Mouse (Mus musculus) heart, embryonic 13.5 days (tissue): Measurements from ENCODE around the gene Stpg2. TPM values are rescaled to one million over a fixed set of nuclear protein-coding genes. Genes with fewer than 3 reads are reported as not detected.
"Not testable (repeated sequence)": the region's sequence is repeated elsewhere in the genome, so short reads cannot be mapped to it uniquely, and the experiment has no call there.

Experiments
- ATAC-seq: fragments of 200-750 bp; cut with Nextera tagmentation; 2 replicates; pipeline ENCODE4 v1.8.0; 2017; ENCODE audit warnings: moderate TSS enrichment; ENCODE audit not compliant: insufficient number of reproducible peaks, low FRiP score, low TSS enrichment; ENCODE audit errors: extremely low read depth
- H3K27ac ChIP-seq: fragments of 300-500 bp; sonication (generic); replicated peaks from 2 replicates; pipeline ENCODE4 v1.5.1; 2015; ENCODE audit warnings: moderate library complexity, mild to moderate bottlenecking, inconsistent platforms
- H3K27me3 ChIP-seq: fragments of 300-500 bp; sonication (generic); replicated peaks from 2 replicates; pipeline ENCODE4 v1.6.1; 2015; ENCODE audit warnings: mild to moderate bottlenecking, inconsistent platforms
- H3K36me3 ChIP-seq: fragments of 300-500 bp; sonication (generic); 2 replicates; pipeline ENCODE4 v1.6.1; 2015; ENCODE audit warnings: mild to moderate bottlenecking, inconsistent platforms
- H3K4me1 ChIP-seq: fragments of 300-500 bp; sonication (generic); 2 replicates; pipeline ENCODE4 v1.6.1; 2015; ENCODE audit warnings: inconsistent platforms
- H3K4me2 ChIP-seq: fragments of 300-500 bp; sonication (generic); 2 replicates; pipeline ENCODE4 v1.6.1; 2015; ENCODE audit warnings: inconsistent platforms, mild to moderate bottlenecking, moderate library complexity
- H3K4me3 ChIP-seq: fragments of 300-500 bp; sonication (generic); 2 replicates; pipeline ENCODE4 v1.5.1; 2015; ENCODE audit warnings: moderate library complexity, mild to moderate bottlenecking, inconsistent platforms
- H3K9ac ChIP-seq: fragments of 300-500 bp; sonication (generic); 2 replicates; pipeline ENCODE4 v1.6.1; 2015; ENCODE audit warnings: inconsistent platforms, mild to moderate bottlenecking, moderate library complexity
- H3K9me3 ChIP-seq: fragments of 300-500 bp; sonication (generic); 2 replicates; pipeline ENCODE4 v1.6.1; 2016; ENCODE audit warnings: inconsistent platforms
- WGBS: fragments of 180-500 bp; shearing (Covaris S2); methylation state at CpG from one replicate; pipeline ENCODE4 v1.1.7; 2015; ENCODE audit warnings: mixed read lengths; 5-methylcytosine and 5-hydroxymethylcytosine counted together
- polyA plus RNA-seq: library from polyadenylated mRNA; unstranded; fragments of >200 nt; fragmentation: Nextera tagmentation; extraction: Ambion mirVana; gene quantifications from 2 replicates; pipeline ENCODE4 v1.2.1, GENCODE M21; 2015

Stpg2 gene
- polyA plus RNA-seq, 1 experiment from 2014 or later = not detected

DNA sequence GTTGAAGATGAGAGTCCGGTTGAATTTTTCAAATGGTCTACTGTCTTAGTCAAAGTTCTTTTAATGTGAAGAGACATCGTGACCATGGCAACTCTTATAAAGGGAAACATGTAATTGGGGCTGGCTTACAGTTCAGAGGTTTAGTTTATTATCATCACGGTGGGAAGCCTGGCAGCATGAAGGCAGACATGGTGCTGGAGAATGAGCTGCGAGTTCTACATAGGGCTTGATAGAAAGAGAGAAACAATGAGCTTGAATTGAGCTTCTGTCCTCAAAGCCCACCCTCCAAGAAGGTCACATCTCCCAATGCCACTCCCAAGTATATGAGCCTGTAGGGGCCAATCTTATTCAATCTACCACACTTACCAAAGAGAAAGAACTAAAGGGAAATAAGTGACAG is 453.9 kb downstream of the Stpg2 start:
- H3K4me2 ChIP-seq = no peak overlapping the region
- no peak overlapping the region for H3K9ac ChIP-seq
- H3K27ac ChIP-seq = no peak overlapping the region
- WGBS = 70% methylated on average over 4 of the region's 4 CpGs
- no peaks in the 10 kb centered on the region for H3K36me3 ChIP-seq
- H3K4me3 ChIP-seq = no peak overlapping the region
- no peaks in the 10 kb centered on the region for H3K9me3 ChIP-seq
- no peaks in the 10 kb centered on the region for H3K27me3 ChIP-seq
- no peak for ATAC-seq
- H3K4me1 ChIP-seq = no peaks in the 10 kb centered on the region

DNA sequence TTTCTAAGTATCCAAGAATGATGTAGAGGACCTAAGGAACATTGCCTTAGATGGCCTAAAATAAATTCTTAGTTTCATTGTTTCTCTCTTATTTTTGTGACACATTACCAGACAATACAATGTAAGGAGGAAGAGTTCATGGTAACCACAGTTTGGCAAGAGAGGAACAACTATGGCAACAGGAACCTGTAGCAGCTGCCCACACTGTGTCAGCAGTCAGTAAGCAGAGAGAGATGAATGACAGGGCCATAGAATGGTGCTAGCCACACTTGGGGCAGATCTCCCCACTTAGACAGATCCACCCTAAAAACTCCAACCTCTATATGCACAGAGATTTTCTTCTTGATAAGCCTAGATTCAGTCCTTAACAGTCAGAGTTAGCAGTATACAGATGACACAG is 456.7 kb downstream of the Stpg2 start:
- Histone ChIP-seq H3K4me3 (no peak overlapping the region), H3K27me3 (no peaks in the 10 kb centered on the region), H3K27ac (no peak overlapping the region), H3K36me3 (no peaks in the 10 kb centered on the region), H3K9ac (no peak overlapping the region), H3K4me1 (no peaks in the 10 kb centered on the region), H3K9me3 (no peaks in the 10 kb centered on the region), H3K4me2 (no peak overlapping the region)
- no peak for ATAC-seq

GRCm38 (mm10) chr3:139663712-139664245 is 458.3 kb downstream of the Stpg2 start:
- ATAC-seq = no peak
- no peak overlapping the region for H3K27ac ChIP-seq
- no peaks in the 10 kb centered on the region for H3K9me3 ChIP-seq
- no peak overlapping the region for H3K4me2 ChIP-seq
- WGBS = 79% methylated on average over 5 of the region's 5 CpGs
- no peak overlapping the region for H3K9ac ChIP-seq
- H3K27me3 ChIP-seq = no peaks in the 10 kb centered on the region
- H3K4me1 ChIP-seq = no peaks in the 10 kb centered on the region
- H3K36me3 ChIP-seq = no peaks in the 10 kb centered on the region
- H3K4me3 ChIP-seq = no peak overlapping the region

- ATAC-seq = no peak
- H3K9ac ChIP-seq = no peak overlapping the region
- H3K4me3 ChIP-seq = no peak overlapping the region
- H3K36me3 ChIP-seq = no peaks in the 10 kb centered on the region
- no peak overlapping the region for H3K4me2 ChIP-seq
- WGBS = 86% methylated on average over 3 of the region's 3 CpGs
- no peak overlapping the region for H3K27ac ChIP-seq
- H3K27me3 ChIP-seq = no peaks in the 10 kb centered on the region
- H3K4me1 ChIP-seq = no peaks in the 10 kb centered on the region
- no peaks in the 10 kb centered on the region for H3K9me3 ChIP-seq
These were observed 459.6 kb downstream of the Stpg2 start for GRCm38 (mm10) chr3:139665047-139665446.

DNA sequence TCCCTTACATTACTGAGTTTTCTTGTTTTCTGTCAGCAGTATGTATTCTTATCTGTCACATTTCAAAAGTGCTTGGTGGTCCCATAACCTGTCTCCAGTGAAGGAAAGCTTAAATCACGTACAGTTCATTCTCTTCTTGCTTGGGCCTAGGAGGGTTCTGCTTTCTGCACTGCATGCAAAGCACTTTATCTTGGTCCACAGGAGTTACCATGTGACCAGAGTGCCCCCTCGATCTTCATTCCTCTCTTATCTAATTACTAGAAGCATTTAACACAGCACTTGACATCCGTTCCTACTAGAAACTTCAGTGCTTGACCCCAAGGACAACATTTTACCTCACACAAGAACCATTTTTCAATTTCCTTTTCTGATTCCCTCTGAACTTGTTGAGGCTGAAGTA is 470.7 kb downstream of the Stpg2 start:
- Histone ChIP-seq H3K4me3 (no peak overlapping the region), H3K27ac (peak overlapping the region; percentile 12; the same call in 1 of the 2 replicates), H3K4me1 (peaks cover 12% of the 10 kb centered on the region), H3K4me2 (no peak overlapping the region), H3K36me3 (no peaks in the 10 kb centered on the region), H3K27me3 (no peaks in the 10 kb centered on the region), H3K9ac (no peak overlapping the region), H3K9me3 (no peaks in the 10 kb centered on the region)
- WGBS = 10% methylated on average over 3 of the region's 3 CpGs
- no peak; the same call in 1 of the 2 replicates for ATAC-seq

DNA sequence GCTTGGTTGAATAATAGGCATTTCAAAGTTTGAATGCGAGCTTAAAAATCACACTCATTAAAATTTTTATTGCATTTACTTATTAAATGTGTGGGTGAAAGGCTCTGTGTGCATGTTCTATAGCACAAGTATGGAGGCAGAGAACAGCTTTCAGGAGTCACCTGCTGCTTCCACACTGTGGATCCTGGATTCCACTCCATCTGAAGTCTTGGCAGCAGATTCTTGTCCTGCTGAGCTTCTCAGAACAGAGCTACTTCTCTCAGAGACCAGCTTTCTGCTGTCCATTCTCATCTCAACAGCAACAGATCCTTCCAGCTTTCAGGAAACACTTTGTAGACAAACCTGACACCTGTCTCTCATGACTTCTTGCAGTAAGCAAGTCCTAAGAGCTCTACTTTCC is 471.2 kb downstream of the Stpg2 start:
- Histone ChIP-seq H3K9ac (no peak overlapping the region), H3K27me3 (no peaks in the 10 kb centered on the region), H3K36me3 (no peaks in the 10 kb centered on the region), H3K9me3 (no peaks in the 10 kb centered on the region), H3K27ac (0 out of 2 replicates have a peak overlapping the region, but pooled peaks have one; percentile 12), H3K4me1 (peaks cover 12% of the 10 kb centered on the region), H3K4me3 (no peak overlapping the region), H3K4me2 (no peak overlapping the region)
- ATAC-seq = no peak
- 77% methylated on average over 1 of the region's 1 CpGs for WGBS

- H3K4me2 ChIP-seq, H3K4me3 ChIP-seq, H3K27me3 ChIP-seq, H3K9me3 ChIP-seq, H3K27ac ChIP-seq, ATAC-seq, H3K9ac ChIP-seq, H3K4me1 ChIP-seq, H3K36me3 ChIP-seq: not testable (repeated sequence)
- WGBS = 87% methylated on average over 3 of the region's 3 CpGs
These were observed 498.7 kb downstream of the Stpg2 start for GRCm38 (mm10) chr3:139704238-139704637.

DNA sequence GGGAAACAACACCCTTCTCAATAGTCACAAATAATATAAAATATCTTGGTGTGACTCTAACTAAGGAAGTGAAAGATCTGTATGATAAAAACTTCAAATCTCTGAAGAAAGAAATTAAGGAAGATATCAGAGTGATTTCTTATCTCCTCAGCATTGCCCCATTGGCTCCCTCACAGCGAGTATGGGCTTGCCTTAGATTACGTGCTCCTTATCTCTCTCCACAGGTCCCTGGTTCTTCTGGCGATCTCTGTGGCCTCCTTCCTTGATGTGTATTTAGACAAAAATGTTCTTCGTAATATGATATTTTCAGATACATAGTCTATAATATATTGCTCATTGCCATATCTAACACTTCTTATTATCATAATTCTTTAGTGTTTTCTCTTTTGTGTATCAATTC is 501.9 kb downstream of the Stpg2 start:
- 61% methylated on average over 4 of the region's 4 CpGs for WGBS

GRCm38 (mm10) chr3:139709794-139710193 is 504.3 kb downstream of the Stpg2 start:
- Histone ChIP-seq H3K9ac (no peak overlapping the region), H3K4me1 (no peaks in the 10 kb centered on the region), H3K4me3 (no peak overlapping the region), H3K27ac (no peak overlapping the region), H3K4me2 (no peak overlapping the region), H3K9me3 (no peaks in the 10 kb centered on the region), H3K27me3 (no peaks in the 10 kb centered on the region), H3K36me3 (no peaks in the 10 kb centered on the region)
- 74% methylated on average over 4 of the region's 4 CpGs for WGBS
- ATAC-seq = no peak

More for the DNA sequence above, 501.9 kb downstream of the Stpg2 start:
- not testable (repeated sequence) for H3K4me3 ChIP-seq, ATAC-seq, H3K4me2 ChIP-seq, H3K4me1 ChIP-seq, H3K9ac ChIP-seq, H3K36me3 ChIP-seq, H3K9me3 ChIP-seq, H3K27ac ChIP-seq, H3K27me3 ChIP-seq

DNA sequence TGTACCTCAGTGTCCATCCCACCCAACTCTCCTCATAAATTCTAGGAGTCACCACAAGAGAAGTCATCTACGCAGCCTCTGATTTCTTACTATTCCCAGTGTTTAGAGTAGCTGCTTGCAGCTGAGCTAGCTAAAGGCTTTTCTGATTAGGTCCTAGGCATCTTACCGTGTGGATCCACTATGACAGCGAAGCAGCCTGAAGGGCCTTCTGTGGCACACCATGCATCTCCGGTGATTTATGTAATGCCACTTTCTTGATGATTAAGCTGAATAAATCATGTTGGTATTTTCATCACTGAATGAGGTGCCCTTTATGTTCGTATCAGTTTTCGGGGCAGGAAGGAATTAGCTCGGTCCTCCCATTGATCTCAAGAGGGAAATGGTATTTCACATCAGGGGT is 523.3 kb downstream of the Stpg2 start:
- Histone ChIP-seq H3K36me3 (no peaks in the 10 kb centered on the region), H3K9me3 (no peaks in the 10 kb centered on the region), H3K9ac (no peak overlapping the region), H3K27ac (no peak overlapping the region), H3K4me2 (no peak overlapping the region), H3K4me3 (no peak overlapping the region), H3K4me1 (no peaks in the 10 kb centered on the region), H3K27me3 (no peaks in the 10 kb centered on the region)
- WGBS = 81% methylated on average over 7 of the region's 7 CpGs
- ATAC-seq = no peak

DNA sequence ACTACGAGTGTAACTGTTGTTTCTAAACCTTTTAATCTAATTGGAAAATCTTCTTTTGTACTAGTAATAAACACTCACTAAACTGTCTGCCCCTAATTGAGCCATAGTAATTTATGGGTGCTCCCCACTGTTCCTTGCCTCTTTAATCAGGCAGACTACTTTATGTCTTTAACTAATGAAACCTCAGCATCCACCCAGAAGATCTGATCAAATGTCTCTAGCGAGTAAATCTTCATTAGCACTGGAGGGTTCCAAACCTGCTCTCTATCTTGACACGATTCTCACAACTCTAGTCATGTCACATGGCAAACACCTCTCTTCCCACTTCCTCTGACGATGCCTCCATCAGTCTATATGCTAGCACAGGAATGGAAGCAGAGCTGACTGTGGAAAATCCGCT is 523.8 kb downstream of the Stpg2 start:
- ATAC-seq = no peak
- Histone ChIP-seq H3K9me3 (no peaks in the 10 kb centered on the region), H3K4me1 (no peaks in the 10 kb centered on the region), H3K36me3 (no peaks in the 10 kb centered on the region), H3K4me3 (no peak overlapping the region), H3K4me2 (no peak overlapping the region), H3K27ac (no peak overlapping the region), H3K9ac (no peak overlapping the region), H3K27me3 (no peaks in the 10 kb centered on the region)
- 70% methylated on average over 5 of the region's 5 CpGs for WGBS

DNA sequence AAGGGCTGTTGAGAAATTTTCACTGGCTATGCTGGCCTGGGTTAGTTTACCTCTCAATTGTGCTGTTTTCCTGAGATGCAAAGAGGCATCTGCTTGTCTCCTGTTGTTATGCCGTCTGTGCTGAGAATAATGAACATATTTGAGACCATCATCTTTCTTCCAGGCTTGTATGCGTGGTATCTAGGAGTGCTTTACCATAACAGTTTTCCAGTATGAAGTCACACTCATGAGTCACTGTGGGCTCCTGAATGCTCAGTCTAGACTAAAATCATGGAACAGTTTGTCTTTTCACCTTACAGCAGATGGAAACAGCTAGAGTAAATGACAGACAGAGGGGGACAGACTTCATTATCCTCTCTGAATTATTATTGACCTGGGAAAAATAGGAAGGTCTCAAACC is 527.7 kb downstream of the Stpg2 start:
- Histone ChIP-seq H3K4me1 (no peaks in the 10 kb centered on the region), H3K36me3 (no peaks in the 10 kb centered on the region), H3K27ac (no peak overlapping the region), H3K9me3 (no peaks in the 10 kb centered on the region), H3K9ac (no peak overlapping the region), H3K4me3 (no peak overlapping the region), H3K4me2 (no peak overlapping the region), H3K27me3 (no peaks in the 10 kb centered on the region)
- ATAC-seq = no peak
- 72% methylated on average over 2 of the region's 2 CpGs for WGBS
